Mouse (Mus musculus) liver (tissue): Measurements from ENCODE around the gene Rlf.
"Not testable (repeated sequence)": the region's sequence is repeated elsewhere in the genome, so short reads cannot be mapped to it uniquely, and the experiment has no call there.

ENCODE experiments used
- DNase-seq: peaks from one replicate; pipeline ENCODE4 v3.0.0-alpha.2; 2020; ENCODE audit warnings: mixed read lengths

Rlf gene

DNA sequence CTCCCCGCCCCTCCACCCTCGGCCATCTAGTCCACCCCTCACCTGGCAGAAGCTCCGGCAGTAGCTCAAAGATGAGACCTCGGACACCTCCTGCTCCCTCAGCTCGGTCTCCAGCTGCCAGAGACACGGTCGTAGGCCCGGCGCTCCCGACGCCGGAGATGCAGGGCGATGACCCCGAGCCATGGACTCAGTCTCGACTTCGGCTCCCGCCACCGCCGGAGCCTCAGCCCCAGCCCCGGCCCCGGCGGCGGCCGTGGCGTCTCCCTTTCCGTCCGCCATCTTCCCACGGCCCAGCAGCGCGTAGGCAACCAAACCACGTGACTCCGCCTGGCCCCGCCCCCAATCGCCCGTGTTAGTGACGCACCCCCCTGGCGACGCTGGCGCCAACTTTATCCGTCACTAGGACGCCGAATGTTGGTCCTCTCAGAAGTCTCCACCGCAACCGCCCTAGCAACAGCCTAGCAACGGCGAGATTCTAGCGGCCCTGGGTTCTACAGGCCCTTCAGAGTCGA is at the start of gene Rlf:
Rlf (minus strand) TSS at position 292 of the 512 bp plus-strand sequence.
- peak; percentile 98 for DNase-seq

DNA sequence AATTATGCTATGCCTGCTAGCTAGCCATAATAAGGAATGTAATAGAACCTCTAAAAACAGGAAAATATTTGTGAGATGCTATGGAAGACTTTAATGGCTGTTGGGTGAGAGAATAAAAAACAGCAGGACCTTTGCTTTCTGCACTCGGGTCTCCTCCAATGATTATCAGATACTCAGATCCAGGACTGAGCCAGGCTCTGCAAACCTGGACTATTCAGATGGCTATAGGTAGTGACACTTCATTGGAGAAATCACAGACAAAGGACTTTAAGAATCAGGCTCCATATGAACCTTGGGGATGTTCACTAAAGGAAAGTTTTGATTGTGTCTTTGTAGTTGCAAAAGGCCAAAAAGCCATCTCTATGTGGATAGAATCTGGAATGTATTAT is 26.7 kb upstream of the Rlf start:
- DNase-seq: no peak

DNA sequence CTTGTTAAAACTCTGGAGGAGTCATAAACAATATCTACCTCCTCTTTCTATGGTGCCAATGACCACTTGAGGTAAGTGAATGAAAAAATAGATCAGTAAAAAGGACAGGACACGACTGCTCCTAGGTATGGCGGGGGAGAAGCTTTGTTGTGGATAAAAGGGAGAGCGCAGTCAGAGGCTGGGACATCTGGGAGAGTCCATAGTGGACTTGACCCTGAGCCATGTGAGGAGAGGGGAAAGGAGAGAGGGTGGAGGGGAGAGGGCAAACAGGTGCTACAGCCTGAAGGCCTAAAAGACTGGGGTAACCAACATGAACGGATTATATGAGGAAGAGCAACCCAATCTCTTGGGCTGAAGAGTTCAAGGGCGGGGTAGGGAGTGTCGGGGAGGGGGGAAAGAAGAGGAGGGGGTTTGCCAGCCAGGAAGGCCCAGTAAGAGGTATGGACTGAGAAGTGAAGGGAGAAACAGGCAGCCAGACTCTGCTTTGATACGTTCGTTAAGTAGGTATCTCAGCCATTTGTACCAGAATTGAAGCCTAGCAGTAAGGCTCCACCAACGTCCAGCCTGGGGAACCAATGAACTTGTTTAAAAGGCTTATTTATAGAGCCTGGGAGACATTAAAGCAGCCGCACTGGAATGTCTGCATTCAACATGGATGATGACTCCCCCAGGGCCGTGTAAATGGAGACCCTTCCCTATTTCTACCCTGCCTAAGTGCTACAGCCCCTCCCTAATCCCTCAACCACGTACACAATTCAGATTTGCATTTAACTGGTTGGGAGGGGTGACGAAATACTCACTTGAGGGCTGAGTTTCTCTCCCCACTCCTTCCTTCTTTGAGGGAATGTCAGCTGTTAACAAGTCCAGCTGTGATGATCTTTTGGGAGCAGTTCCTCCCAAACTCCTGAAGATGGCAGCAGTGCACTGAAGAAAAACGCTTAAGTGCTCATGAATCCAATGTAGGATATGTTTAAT is 26.0 kb upstream of the Rlf start:
- DNase-seq: no peak

DNA sequence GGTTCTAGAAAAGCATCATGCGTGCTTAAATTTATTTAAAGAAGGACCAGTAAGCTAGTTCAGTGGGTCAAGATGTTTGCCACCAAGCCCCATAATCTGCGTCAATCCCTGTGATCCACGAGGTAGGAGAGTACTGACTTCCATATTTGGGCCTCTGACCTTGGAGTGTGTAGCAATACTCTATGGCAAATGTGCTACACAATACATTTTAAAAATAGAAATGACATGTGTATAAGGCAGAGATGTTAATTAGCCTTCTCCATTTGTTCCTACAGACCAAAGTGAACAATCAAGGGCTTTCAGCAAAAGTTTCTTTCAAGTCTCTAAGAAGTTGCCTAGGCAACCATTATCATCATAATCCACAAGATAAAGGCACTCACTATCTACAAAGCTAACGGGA is 25.0 kb upstream of the Rlf start:
- DNase-seq: no peak

DNA sequence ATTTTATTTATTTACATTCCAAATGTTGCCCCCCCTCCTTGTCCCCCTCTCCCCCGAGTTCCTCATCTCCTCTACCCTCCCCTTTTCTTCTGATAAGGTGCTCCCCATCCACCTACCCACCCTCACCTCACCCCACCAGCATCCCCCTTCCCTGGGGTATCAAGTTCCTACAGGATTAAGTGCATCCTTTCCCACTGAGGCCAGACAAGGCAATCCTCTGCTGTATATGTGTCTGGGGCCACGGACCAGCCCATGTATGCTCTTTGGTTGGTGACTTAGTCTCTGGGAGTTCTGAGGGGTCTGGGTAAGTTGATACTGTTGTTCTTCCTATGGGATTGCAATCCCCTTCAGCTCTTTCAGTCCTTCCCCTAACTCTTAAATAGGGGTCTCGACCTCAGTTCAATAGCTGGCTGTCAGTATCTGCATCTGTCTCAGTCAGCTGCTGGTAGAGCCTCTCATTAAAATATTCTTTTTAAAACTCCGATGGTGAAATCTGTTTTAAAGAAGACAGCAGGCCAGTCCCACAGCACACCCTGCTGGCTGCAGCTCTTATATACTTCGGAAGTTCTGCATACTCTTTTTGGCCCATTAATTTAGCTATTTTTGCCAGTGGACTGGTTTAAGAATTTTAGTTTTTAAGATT is 17.0 kb upstream of the Rlf start:
- peak; percentile 22 for DNase-seq

DNA sequence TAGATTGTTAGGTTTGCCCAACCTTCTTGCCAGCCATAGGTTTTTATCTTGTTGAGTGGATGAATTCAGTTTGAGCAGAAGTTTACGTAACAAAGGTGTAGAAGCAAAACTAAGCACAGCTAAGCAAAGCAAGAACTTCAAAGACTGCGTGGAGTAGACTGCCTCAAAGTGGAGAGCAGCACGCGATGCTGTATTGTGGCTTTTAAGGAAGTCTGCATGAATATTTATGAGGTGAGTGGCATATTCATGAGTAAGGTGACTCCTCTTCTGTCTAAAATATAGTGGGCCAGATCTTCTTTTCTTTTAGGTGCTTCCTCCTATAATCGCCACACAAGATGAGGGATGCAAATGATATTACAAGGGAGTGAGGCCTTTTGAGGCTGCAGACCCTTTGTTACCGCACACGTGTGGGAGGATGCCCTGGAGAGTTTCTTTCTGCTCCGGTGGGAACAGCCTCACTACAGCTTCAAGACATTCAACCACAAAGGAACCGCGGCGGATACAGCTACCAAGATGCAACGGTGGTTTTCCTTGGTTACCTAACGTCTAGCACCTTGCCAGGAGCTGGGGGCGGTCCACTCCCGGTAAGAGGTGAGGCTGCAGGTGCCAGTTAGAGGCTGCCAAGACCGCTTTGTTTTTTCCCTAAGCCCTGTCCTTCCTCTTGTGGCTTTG is 16.2 kb upstream of the Rlf start:
- DNase-seq: no peak

DNA sequence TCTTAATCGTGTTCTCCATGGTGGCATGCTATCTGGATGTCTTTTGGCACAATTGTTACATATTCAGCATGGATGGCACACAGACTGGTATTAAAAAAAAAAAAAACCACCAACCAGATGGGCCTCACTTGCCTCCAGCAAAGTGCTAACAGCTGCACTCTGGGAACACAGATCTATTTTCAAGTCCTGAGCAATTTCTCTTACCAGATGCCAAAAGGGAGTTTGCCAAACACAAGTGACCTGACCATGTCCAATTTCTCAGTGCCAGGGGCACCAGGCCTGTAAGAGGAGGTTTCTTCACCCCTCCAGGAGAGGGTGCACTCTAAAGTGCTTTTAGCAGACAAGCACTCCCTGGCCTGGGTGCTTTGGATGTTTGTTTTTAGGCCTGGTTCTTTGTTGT is 12.2 kb upstream of the Rlf start:
- no peak for DNase-seq

DNA sequence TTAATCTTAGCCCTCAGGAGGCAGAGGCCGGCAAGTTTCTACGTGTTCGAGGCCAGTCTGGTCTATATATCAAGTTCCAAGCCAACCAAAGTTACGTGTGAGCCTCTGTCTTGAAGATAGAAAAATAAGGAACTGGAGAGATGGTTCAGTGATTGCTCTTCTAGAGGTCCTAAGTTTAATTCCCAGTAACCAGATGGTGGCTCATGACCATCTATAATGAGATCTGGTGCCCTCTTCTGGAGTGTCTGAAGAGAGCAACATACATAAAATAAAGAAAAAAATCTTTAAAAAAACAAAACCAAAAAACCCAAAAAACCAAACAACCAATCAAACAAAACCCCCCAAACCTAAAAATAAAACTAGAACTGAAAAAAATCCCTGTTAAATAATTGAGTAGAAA is 10.3 kb upstream of the Rlf start:
- DNase-seq: no peak

DNA sequence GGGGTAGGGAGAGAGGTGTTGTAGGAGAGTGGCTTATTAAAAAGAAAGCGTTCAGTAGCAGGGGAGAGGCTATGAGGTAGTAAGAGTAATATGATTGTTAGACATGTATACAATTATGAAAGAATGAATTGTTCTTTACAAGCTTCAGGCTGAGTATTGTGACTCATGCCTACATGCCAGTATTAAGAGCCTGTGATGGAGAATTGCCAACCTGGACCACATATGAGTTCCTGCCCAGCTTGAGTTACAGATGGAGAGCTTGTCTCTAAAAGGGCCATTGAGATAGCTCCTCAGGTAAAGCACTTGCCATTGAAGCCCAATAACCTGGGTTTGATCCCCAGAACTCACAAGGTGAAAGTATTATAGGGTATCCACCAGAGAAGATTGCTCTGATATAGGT is 8.3 kb upstream of the Rlf start:
- no peak for DNase-seq

DNA sequence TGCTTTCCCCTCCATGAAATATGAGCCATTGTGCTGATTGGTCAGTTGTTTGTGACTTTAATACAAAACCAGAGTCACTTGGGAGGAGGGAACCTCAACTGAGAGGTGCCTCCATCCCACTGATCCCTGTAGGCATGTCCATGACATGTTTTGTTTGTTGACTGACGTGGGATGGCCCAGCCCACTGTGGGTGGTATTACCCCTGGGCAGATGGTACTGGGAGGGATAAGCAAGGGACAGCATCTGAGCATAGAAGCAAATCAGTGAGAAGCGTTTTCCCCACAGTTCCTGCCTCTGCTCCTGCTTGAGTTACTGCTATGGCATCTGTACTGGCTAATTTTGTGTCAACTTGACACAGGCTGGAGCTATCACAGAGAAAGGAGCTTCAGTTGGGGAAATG is 1.3 kb upstream of the Rlf start:
- no peak for DNase-seq

DNA sequence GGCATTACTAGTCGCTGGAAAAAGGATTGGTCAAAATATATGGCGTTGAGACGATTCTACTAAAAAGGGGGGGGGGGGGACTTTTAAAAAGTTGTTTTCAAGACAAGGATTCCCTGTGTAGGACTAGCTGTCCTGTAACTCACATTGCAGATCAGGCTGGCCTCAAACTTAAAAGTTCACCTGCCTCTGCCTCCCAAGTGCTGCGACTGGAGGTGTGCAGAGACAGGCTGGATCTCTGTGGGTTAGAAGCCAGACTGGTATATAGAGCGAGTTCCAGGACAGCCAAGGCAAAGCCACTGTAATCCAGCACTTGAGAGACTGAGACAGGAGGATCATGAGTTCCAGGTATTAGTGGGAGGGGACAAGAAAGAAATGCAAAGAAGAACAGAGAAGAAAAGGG is 605 bp upstream of the Rlf start:
- DNase-seq: no peak

DNA sequence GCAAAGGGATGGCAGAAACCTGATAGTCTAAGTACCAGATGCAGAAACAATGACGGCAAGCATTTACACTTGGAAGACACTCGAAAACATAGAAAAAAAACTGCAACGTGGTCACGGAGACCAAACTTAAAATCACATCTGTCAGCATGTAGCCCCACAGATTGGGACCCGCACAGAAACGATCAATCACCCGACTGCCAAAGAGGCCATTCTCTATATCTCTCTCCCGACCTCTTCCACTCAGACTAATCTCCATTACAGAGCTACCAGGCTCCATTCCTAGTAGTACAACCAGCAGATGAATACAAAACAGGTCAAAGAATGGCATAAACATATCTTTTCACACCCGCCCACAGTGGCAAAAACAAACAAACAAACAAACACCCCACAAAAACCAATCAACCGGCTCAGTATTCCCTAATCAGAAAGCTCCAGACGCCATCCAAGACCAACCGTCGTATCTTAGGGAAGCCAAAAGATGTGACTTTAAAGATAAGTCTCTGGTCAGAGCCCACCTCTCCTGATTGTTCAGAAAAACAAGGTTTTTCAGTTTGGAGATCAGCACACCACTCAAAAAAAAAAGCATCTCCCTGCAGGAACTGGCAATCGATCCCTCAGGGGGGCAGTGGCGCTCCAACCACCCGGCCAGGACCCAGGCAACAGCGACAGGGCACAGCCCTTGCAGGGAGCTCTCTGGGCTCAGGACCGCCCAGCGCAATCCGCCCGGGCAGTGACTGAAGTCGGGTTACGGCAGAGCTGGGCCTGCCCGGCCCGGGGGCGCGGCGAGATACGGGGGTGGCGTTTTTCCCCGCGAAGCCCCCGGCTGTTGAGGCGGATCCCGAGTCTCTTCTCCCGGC is 720 bp downstream of the Rlf start:
- DNase-seq: peak; percentile 80

DNA sequence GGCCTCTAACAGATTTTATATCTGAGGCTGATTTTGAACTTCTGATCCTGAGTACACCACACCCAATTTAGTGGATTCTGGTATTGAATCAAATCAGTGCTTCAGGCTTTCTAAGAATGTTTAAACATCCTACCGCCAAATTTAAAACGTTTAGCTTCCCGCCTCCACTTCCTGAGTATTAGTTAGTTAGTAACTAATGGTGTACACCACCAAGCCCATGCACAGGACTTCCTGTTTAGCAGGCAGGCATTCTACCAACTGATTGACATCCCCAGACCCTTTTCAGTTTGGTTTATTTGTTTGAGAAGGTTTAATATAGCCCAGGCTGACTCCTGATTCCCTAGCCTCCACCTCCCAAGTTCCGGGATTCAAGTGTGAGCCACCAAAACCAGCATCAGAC is 6.0 kb downstream of the Rlf start:
- DNase-seq: no peak

DNA sequence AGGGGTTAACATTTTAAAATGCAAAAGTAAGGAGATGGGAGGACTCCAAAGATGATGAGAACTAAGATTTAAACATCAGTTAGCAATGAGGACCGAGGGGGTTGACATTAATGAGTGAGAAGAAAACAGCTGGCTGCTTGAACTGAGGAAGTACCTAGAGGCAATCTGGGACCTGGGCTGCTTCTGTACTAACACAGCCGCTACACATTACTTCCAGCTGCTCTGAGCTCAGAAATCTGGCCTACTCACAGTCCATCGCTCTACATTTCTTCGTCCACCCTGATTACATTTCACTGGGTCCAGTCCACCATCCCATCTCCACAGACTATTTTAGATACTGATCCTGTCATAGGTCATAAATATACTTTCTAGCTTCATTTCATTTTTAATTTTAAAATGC is 17.0 kb downstream of the Rlf start:
- DNase-seq: no peak

DNA sequence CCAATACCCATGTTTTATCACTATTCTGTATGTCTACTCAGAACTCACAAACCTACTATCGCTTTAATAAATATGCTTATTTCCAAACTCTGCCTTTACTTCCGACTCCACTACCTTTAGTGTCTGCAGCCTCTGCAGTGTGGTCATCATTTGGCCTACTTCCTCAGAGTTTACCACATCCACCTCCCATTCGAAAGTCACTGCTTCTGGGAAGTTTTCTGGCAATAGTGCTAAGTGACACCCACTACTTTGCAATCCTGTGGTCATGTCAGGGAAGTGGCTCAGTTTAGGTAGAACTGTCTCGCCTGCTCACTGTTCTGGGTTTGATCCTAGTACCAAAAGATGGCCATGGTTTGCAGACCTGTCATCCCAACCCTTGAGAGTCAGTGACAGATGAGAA is 17.9 kb downstream of the Rlf start:
- DNase-seq: no peak

DNA sequence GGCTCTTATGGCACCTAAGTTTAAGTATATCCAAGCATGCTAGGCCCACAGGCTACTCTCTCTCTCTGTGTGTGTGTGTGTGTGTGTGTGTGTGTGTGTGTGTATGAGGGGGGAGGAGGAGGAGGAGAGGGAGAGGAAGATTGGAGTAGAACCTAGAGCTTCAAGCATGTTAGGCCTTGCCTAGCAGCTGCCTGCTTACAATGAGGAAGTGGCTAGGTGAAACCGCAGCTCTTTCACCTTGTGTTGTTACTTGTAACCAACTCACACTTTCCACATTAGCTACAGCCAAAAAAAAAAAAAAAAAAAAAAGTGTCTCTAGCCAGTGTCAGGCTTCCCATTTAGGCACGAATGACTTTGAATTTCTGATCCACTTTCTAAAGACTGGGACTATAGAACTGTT is 18.7 kb downstream of the Rlf start:
- DNase-seq: no peak

DNA sequence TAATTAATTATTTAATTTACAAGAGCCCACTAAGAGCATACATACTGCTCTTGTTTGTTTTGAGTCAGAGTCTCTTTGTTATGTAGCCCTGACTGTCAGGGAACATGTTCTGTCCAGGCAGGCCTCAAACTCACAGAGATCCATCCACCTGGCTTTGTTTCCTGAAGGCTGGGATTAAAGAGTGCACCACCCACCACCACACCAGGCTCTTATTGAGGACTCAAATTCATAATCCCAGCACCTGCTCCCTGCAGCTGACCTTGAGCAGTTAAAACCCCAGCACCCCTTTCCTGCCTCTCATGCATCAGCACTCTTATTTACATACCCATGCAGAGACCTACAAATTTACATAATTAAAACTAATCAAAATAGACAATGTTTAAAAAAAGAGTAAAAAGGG is 20.1 kb downstream of the Rlf start:
- no peak for DNase-seq

DNA sequence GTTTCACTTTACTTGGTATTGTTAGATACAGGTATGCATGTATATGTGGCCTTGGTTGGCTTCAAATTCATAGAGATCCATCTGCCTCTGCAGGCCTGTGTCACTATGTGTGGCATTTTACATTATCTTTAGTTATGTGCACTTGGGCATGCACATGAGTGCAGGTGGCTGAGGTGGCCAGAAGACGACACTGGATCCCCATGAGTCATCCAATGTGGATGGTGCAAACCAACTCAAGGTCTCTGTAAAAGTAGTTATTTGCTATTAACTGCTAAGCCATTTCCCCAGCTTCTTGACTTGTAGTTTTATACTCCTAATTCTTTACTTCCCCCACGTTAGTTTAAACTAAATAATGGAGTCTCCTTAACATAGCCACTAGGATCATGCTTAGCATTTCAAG is 22.6 kb downstream of the Rlf start:
- no peak for DNase-seq

DNA sequence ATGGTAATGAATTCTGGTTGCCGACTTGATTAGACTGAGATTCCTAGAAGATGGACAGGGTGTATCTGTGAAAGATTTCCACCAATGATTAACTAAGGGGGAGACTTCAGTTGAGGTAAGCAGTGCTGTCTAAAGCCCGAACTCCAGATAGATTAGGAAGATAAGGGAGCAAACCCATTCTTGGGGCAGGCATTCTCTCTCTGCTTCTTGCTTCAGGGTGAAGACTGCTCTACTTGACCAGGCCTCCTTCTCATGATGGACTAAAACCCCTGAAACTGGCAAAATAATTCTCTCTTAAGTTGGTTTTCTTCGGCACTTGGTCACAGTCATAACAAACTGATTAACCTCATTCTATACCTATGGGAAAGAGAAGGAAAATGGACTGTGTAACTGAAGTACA is 25.5 kb downstream of the Rlf start:
- no peak for DNase-seq

DNA sequence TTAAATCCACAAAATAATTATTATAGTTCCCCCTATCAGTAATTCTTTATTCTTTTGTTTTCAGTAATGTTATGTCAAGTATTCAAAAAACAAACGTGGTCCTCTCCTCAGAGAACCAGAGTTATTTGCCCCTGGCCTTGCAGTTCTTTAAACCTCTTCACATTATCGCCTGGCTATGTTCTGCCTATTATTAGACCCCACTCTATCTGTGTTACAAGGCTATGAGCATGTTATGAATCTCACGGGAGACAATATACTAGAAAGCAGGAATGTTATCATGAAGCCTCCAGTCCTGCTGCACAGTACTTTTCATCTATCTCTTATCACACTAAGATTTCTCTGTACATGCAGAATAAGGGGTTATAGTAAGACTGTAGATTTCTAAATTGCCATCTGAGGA is 35.2 kb downstream of the Rlf start:
- DNase-seq: no peak

DNA sequence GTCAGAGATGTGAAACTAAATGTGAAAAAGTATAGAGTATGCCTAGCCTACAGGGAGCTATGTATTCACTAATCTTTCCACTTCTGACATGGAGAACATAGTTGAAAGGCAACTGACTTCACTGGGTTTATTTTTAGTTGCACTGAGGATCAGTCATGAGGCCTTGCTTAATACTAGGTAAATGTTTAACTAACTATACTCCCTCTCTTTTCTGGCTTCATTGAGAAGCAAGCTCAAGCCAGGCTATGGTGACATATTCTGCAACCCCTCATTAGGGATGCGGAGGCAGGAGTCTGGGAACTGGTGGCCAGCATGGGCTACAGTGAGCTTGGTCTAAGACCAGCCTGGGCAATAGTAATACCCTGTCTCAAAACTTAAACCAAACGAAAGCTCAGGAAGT is 47.2 kb downstream of the Rlf start:
- no peak for DNase-seq

DNA sequence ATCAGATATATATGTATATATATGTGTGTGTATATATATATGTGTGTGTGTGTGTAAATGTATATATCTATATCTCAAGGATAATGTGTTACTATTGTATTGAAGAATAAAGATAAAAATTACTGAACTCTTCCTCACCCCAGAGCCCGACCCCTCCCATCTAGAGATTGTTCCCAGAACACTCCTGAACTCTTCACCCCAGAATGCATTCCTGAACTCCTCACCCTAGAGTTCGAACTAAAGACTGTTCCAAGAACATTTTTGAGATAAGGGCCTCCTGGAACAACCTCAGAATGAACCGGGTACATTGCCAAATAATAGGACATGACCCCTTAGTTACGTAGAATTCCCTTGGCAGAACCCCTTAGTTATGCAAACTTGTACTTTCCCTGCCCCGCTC is 48.2 kb downstream of the Rlf start:
- not testable (repeated sequence) for DNase-seq
